Mouse (Mus musculus) gastrocnemius, adult 2 months (tissue): ENCODE results near the gene Uevld. TPM values are rescaled to one million over a fixed set of nuclear protein-coding genes. Genes with fewer than 3 reads are reported as not detected.
"Not testable (repeated sequence)": the region's sequence is repeated elsewhere in the genome, so short reads cannot be mapped to it uniquely, and the experiment has no call there.

Experiments used
- DNase-seq: peaks from one replicate; pipeline ENCODE4 v3.0.0; 2022
- H3K27ac ChIP-seq: fragments of 200-600 bp; 2 replicates; pipeline ENCODE4 v1.8.1; 2022; ENCODE audit warnings: mild to moderate bottlenecking
- H3K4me3 ChIP-seq: fragments of 200-600 bp; 2 replicates; pipeline ENCODE4 v1.8.1; 2022; ENCODE audit warnings: mild to moderate bottlenecking, moderate library complexity
- CTCF ChIP-seq: fragments of 200-600 bp; IDR thresholded peaks from 2 replicates; pipeline ENCODE4 v1.8.1; 2022; ENCODE audit warnings: antibody characterized with exemption, mild to moderate bottlenecking, moderate library complexity
- intact Hi-C: fragments of 180-260 bp; cut with DNase I; formaldehyde crosslinking; loops from one replicate; pipeline ENCODE4 v1.15.1; 2025
- total RNA-seq, 2 experiments: library from RNA; stranded (reverse); gene quantifications; 2 replicates each; pipeline ENCODE4 v1.2.3; 2021

Uevld gene
- total RNA-seq, 2 experiments from 2014 or later = 11.2 to 11.9 TPM

DNA sequence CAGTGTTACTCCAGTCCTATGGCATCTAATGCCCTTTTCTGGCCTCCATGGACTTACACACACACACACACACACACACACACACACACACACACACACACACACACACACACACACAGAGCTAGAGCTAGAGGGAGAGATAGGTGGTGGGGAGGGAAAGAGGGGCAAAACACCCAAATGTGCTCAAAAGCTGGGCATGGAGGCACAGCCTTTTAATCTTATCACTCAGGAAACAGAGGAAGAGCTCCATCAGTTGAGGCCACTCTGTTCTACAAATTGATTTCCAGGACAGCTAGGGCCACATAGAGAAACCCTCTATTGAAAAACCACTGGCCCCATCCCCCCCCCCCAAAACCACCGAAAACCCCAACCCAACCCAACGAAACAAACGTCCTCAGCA is 75.0 kb downstream of the Uevld start:
- no peak for TF ChIP-seq CTCF
- no peak for DNase-seq
- no peak overlapping the region for H3K4me3 ChIP-seq
- intact Hi-C loops = no loop called here
- H3K27ac ChIP-seq = no peak overlapping the region

DNA sequence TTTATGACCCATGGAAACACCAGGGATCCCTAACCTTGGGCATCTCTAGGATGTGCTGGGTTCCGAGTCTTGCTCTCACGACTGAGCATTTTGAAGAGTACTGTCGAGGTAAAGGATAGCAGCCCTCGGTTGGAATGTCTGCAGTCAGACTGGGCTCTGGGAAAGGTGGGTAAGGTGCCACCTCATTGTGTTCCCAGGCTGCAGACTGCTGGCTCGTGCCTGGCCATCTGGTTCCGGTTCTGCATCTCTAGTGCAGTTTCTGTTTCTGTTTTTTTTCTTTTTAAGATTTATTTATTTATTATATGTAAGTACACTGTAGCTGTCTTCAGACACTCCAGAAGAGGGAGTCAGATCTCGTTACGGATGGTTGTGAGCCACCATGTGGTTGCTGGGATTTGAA is 76.4 kb downstream of the Uevld start:
- DNase-seq, H3K27ac ChIP-seq, H3K4me3 ChIP-seq, intact Hi-C loops: not testable (repeated sequence)

- Histone ChIP-seq H3K27ac (no peak overlapping the region), H3K4me3 (no peak overlapping the region)
- DNase-seq = no peak
- TF ChIP-seq CTCF = no peak
- intact Hi-C loops = no loop called here
Measured at GRCm38 (mm10) chr7:46880992-46881391, 77.3 kb downstream of the Uevld start.

DNA sequence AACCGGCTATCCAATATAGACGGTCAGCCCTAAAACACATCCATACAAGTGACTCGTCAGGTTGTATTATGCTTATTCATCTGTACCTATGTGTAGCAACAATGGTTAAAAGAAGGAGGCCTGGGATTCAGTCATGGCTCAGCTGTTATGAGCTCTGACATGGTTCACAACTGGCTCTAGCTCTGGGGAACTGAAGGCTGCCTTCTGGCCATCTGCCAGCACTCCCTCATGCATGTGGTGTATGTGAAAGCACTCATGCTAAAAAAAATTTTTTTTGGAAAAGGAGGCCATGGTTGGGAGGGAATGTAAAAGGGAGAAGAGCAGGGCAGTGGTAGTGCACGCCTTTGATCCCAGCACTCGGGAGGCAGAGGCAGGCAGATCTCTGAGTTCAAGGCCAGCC is 78.5 kb downstream of the Uevld start:
- Histone ChIP-seq H3K27ac (no peak overlapping the region), H3K4me3 (no peak overlapping the region)
- intact Hi-C loops = no loop called here
- TF ChIP-seq CTCF = no peak
- DNase-seq = no peak

GRCm38 (mm10) chr7:46877255-46877654 is 81.1 kb downstream of the Uevld start:
- intact Hi-C loops = no loop called here
- no peak for DNase-seq
- H3K4me3 ChIP-seq = no peak overlapping the region
- no peak overlapping the region; the same call in 1 of the 2 replicates for H3K27ac ChIP-seq
- TF ChIP-seq CTCF = no peak

DNA sequence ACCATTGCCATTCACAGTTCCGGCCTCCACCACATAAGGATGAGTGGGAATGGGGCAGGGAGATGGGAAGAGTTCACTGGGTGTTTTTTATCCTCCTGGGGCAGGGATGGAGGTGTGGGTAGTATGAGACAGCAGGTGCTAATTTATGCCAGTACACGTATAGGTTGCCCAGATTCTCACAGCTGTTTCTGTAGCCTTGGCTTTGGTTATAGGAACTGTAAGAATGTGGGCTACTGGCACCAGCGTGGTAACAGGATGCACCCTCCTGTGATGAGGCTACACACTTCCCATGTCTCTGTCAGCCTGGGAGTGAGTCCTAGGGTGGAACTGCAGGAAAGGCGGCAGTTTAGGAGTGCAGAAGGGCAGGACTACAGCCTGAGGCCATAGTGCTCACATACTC is 81.5 kb downstream of the Uevld start:
- no peak overlapping the region for H3K4me3 ChIP-seq
- no peak overlapping the region; the same call in 1 of the 2 replicates for H3K27ac ChIP-seq
- no peak for TF ChIP-seq CTCF
- intact Hi-C loops = no loop called here
- DNase-seq = peak; percentile 26

Other genes with a start within 250 kb of the Uevld start
- gene Saal1, start 247.8 kb downstream of the Uevld start, total RNA-seq = 1 to 10 TPM; 2.7 to 3.3 TPM
- not detected for gene Saa3, start 242.8 kb downstream of the Uevld start, total RNA-seq
- not detected for gene Saa4, start 225.9 kb downstream of the Uevld start, total RNA-seq
- gene Saa1, start 215.5 kb downstream of the Uevld start, total RNA-seq = not detected
- gene Saa2, start 206.7 kb downstream of the Uevld start, total RNA-seq = not detected
- 10 to 100 TPM in 1 of 2 experiments, 1 to 10 TPM in 1; 9.7 to 11.3 TPM for gene Hps5, start 162.5 kb downstream of the Uevld start, total RNA-seq
- gene Gtf2h1, start 162.4 kb downstream of the Uevld start, total RNA-seq = 10 to 100 TPM; 17.7 to 18.6 TPM
- 1,000 to 10,000 TPM; 2,441 to 2,897 TPM for gene Ldha, start 117.1 kb downstream of the Uevld start, total RNA-seq
- not detected for gene Ldhc, start 97.3 kb downstream of the Uevld start, total RNA-seq
- 10 to 100 TPM; 49.8 to 50.6 TPM for gene Tsg101, start 38.6 kb downstream of the Uevld start, total RNA-seq
- not detected for gene Gm9999, start 25.1 kb upstream of the Uevld start, total RNA-seq
- 1 to 10 TPM; 4.1 to 5.7 TPM for gene Spty2d1, start 49.9 kb upstream of the Uevld start, total RNA-seq
- 1 to 10 TPM; 4.0 to 4.8 TPM for gene Tmem86a, start 92.1 kb upstream of the Uevld start, total RNA-seq
- not detected for gene Ptpn5, start 175.2 kb upstream of the Uevld start, total RNA-seq
- gene Mrgpra6, start 246.4 kb upstream of the Uevld start, total RNA-seq = not detected